Comparison of ENCODE assay signal across 28 mouse cellular contexts in the genomic region with DNA sequence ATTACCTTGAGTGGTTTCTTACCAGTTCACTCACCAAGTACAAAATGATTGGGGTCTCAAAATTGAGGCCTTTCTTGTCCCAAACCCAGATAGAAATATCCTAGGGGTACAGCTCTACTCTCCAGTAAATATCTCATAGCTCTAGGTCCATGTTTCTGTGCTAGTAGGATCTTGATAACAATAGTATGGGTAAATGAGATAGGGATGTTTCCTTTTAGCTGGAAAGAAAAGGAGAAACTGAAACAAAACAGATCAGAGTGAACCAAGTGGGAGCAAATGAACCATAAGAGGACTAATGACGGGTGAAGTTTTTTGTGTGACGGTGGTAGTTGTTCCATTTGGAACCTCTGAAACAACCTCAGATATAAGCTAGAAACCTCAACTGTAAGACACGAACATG. TPM values are rescaled to one million over a fixed set of nuclear protein-coding genes. Genes with fewer than 3 reads are reported as not detected.
DNase-seq lines count a peak whose midpoint lies in the region; ATAC-seq and TF ChIP-seq lines count a peak whose summit lies in the region.
"Had no signal": no experiment of that assay in that cellular context is flagged by ENCODE, and none has a peak within 500 bp of the region (broad histone marks: within the 10 kb centered on the region; RNA-seq: fewer than 3 reads in every experiment).

No protein-coding gene starts in this region.

- no peak overlapping the region for H3K4me2 ChIP-seq in lung, postnatal 0 days (replicated peaks; ENCODE audit: low read depth, low read length)
- H3K4me2 ChIP-seq in liver, embryonic 14.5 days (ENCODE audit: low read depth) = peak overlapping the region; percentile 60
- H3K4me2 ChIP-seq in liver, postnatal 0 days (ENCODE audit: low read depth, low read length) = peak overlapping the region; percentile 42
- H3K4me2 ChIP-seq: forebrain, embryonic 13.5 days; heart, embryonic 11.5 days; hindbrain, embryonic 12.5 days; hindbrain, embryonic 15.5 days had no signal

- WGBS in lung, postnatal 0 days = 83% methylated on average over 3 of the region's 3 CpGs
- WGBS in liver, embryonic 14.5 days (ENCODE audit: insufficient replicate concordance) = 25% methylated on average over 3 of the region's 3 CpGs
- WGBS in liver, postnatal 0 days (ENCODE audit: insufficient replicate concordance) = 35% methylated on average over 3 of the region's 3 CpGs

- TF ChIP-seq CTCF in lung, postnatal 0 days (IDR thresholded peaks at IDR 0.05) = no peak
- TF ChIP-seq CTCF in liver, embryonic 14.5 days (IDR thresholded peaks at IDR 0.05; ENCODE audit: low read depth) = no peak
- no peak for TF ChIP-seq CTCF in liver, postnatal 0 days (IDR thresholded peaks at IDR 0.05; ENCODE audit: low read depth)

- ATAC-seq in lung, postnatal 0 days = no peak
- ATAC-seq in liver, embryonic 14.5 days (ENCODE audit: insufficient read depth) = no peak
- ATAC-seq in liver, postnatal 0 days = no peak
- ATAC-seq: forebrain, embryonic 13.5 days; forebrain, embryonic 16.5 days had no signal

- TF ChIP-seq EP300 in lung, postnatal 0 days (IDR thresholded peaks at IDR 0.05) = no peak
- TF ChIP-seq EP300 in liver, embryonic 14.5 days (IDR thresholded peaks at IDR 0.05; ENCODE audit: low read depth) = no peak; the same call in 1 of the 2 replicates
- peak; percentile 51 for TF ChIP-seq EP300 in liver, postnatal 0 days (IDR thresholded peaks at IDR 0.05; ENCODE audit: low read depth)

- H3K36me3 ChIP-seq in lung, postnatal 0 days (ENCODE audit: insufficient read depth, low read length) = no peaks in the 10 kb centered on the region
- H3K36me3 ChIP-seq in liver, embryonic 14.5 days (replicated peaks; ENCODE audit: control insufficient read depth, insufficient read depth, low read depth) = no peaks in the 10 kb centered on the region
- H3K36me3 ChIP-seq in liver, postnatal 0 days (replicated peaks; ENCODE audit: insufficient read depth, low read length) = no peaks in the 10 kb centered on the region
- H3K36me3 ChIP-seq: forebrain, embryonic 10.5 days; G1E; hindbrain, embryonic 12.5 days; hindbrain, embryonic 15.5 days had no signal

- peak overlapping the region; percentile 47 for H3K27ac ChIP-seq in lung, postnatal 0 days (ENCODE audit: low read length)
- H3K27ac ChIP-seq in liver, embryonic 14.5 days = peak overlapping the region; percentile 88
- peak overlapping the region; percentile 96 for H3K27ac ChIP-seq in liver, postnatal 0 days (ENCODE audit: low read depth)
- H3K27ac ChIP-seq: forebrain, embryonic 10.5 days; forebrain, embryonic 13.5 days; hindbrain, embryonic 12.5 days; hindbrain, embryonic 15.5 days had no signal

- H3K27me3 ChIP-seq in lung, postnatal 0 days (replicated peaks; ENCODE audit: insufficient read depth, low read length) = no peaks in the 10 kb centered on the region
- no peaks in the 10 kb centered on the region for H3K27me3 ChIP-seq in liver, embryonic 14.5 days (ENCODE audit: control insufficient read depth, insufficient read depth, low read length)
- H3K27me3 ChIP-seq in liver, postnatal 0 days (ENCODE audit: insufficient read depth, low read length) = no peaks in the 10 kb centered on the region
- H3K27me3 ChIP-seq: hindbrain, embryonic 12.5 days; hindbrain, embryonic 15.5 days had no signal

- H3K9ac ChIP-seq in lung, postnatal 0 days (replicated peaks; ENCODE audit: low read depth) = no peak overlapping the region
- H3K9ac ChIP-seq in liver, embryonic 14.5 days (replicated peaks) = peak overlapping the region; percentile 52
- no peak overlapping the region for H3K9ac ChIP-seq in liver, postnatal 0 days (replicated peaks)
- H3K9ac ChIP-seq: forebrain, embryonic 13.5 days; hindbrain, embryonic 12.5 days; hindbrain, embryonic 15.5 days had no signal

- no peak overlapping the region for H3K4me3 ChIP-seq in lung, postnatal 0 days (ENCODE audit: low read depth, low read length)
- H3K4me3 ChIP-seq in liver, embryonic 14.5 days (ENCODE audit: insufficient read depth in 1 of 2, low read depth in 2 of 2, low read length in 2 of 2) = 0 out of 4 replicates have a peak overlapping the region, but pooled peaks of 1 of the 2 experiments have one; percentile 4
- H3K4me3 ChIP-seq in liver, postnatal 0 days (ENCODE audit: low read depth, low read length) = no peak overlapping the region
- H3K4me3 ChIP-seq: forebrain, embryonic 10.5 days; forebrain, embryonic 13.5 days; gastrocnemius, adult 2 months; hindbrain, embryonic 12.5 days; hindbrain, embryonic 15.5 days had no signal

- no peak for DNase-seq in lung, postnatal 0 days (ENCODE audit: low spot score)
- DNase-seq in lung, postnatal 10 days = no peak
- DNase-seq in induced T-regulatory cell, adult 2 months (ENCODE audit: low read depth) = peak; percentile 47
- no peak for DNase-seq in liver, embryonic 14.5 days (ENCODE audit: low read depth in 3 of 3, low spot score in 3 of 3)
- DNase-seq in liver, postnatal 0 days = no peak
- no peak for DNase-seq in right cerebral cortex, adult 2 months (ENCODE audit: low spot score in 2 of 2)
- DNase-seq in kidney, postnatal 36 days = no peak
- no peak for DNase-seq in retina, embryonic 14.5 days (ENCODE audit: low spot score)
- DNase-seq: adrenal gland, adult 8-10 months; adrenal gland, postnatal 25 days; B cell, adult 2 months; cerebellum, adult 11-12 months; cerebellum, adult 8-10 months; cerebellum, postnatal 10 days; gastrocnemius, adult 2 months; gastrocnemius, postnatal 14 days had no signal

- H3K4me1 ChIP-seq in lung, postnatal 0 days (ENCODE audit: insufficient read depth, low read depth, low read length) = no peaks in the 10 kb centered on the region; the same call in 1 of the 2 replicates
- peaks cover 21 to 22% of the 10 kb centered on the region in 2 experiments for H3K4me1 ChIP-seq in liver, embryonic 14.5 days (replicated peaks; ENCODE audit: control insufficient read depth in 2 of 2, insufficient read depth in 2 of 2, low read length in 1 of 2)
- H3K4me1 ChIP-seq in liver, postnatal 0 days (ENCODE audit: insufficient read depth) = peaks cover 23% of the 10 kb centered on the region

- no peaks in the 10 kb centered on the region for H3K9me3 ChIP-seq in lung, postnatal 0 days (ENCODE audit: low read length)
- no peaks in the 10 kb centered on the region for H3K9me3 ChIP-seq in liver, embryonic 14.5 days (ENCODE audit: control insufficient read depth, low read length)
- H3K9me3 ChIP-seq in liver, postnatal 0 days (ENCODE audit: low read length) = no peaks in the 10 kb centered on the region
- H3K9me3 ChIP-seq: forebrain, embryonic 10.5 days; forebrain, embryonic 13.5 days; G1E; hindbrain, embryonic 12.5 days; hindbrain, embryonic 15.5 days had no signal

RNA-seq across cellular contexts. Expression of gene Klf13, which starts 2.3 kb away (rescaled TPM):
- polyA plus RNA-seq in lung, postnatal 0 days (2015; fragmentation: Nextera tagmentation; extraction: Ambion mirVana) = 78.2 and 89.0 TPM in 2 replicates
- polyA plus RNA-seq in liver, embryonic 14.5 days (2012; rRNA removed) = 3.2 and 3.4 TPM in 2 replicates
- 12.8 and 15.8 TPM in 2 replicates for polyA plus RNA-seq in liver, embryonic 14.5 days (2014; fragmentation: Nextera tagmentation; extraction: Ambion mirVana)
- polyA plus RNA-seq in liver, postnatal 0 days (2015; fragmentation: Nextera tagmentation; extraction: Ambion mirVana) = 25.5 and 25.7 TPM in 2 replicates

RNA-seq across cellular contexts. Expression of gene E030018B13Rik, which starts 24.4 kb away (rescaled TPM):
- polyA plus RNA-seq in lung, postnatal 0 days (2015; fragmentation: Nextera tagmentation; extraction: Ambion mirVana) = 0.18 and 0.27 TPM in 2 replicates
- not detected in 2 replicates for polyA plus RNA-seq in liver, embryonic 14.5 days (2012; rRNA removed)
- polyA plus RNA-seq in liver, embryonic 14.5 days (2014; fragmentation: Nextera tagmentation; extraction: Ambion mirVana) = not detected in 2 replicates
- 0.14 TPM in 1 of 2 replicates, not detected in the other for polyA plus RNA-seq in liver, postnatal 0 days (2015; fragmentation: Nextera tagmentation; extraction: Ambion mirVana)
- polyA plus RNA-seq: brain, embryonic 14.5 days; embryonic facial prominence, embryonic 11.5 days; embryonic facial prominence, embryonic 14.5 days; forebrain, embryonic 10.5 days; frontal cortex, adult 2 months; G1E; heart, embryonic 11.5 days; heart, embryonic 14.5 days; hindbrain, embryonic 15.5 days had no signal
